Mouse (Mus musculus) hindbrain, postnatal 0 days (tissue): ENCODE measurements around the gene Dnajc2. TPM values are rescaled to one million over a fixed set of nuclear protein-coding genes. Genes with fewer than 3 reads are reported as not detected.

Experiments used
- ATAC-seq: fragments of 200-750 bp; cut with Nextera tagmentation; 2 replicates; pipeline ENCODE4 v1.8.0; 2017; ENCODE audit warnings: mild to moderate bottlenecking, moderate TSS enrichment, moderate library complexity
- DNase-seq: peaks from one replicate; pipeline ENCODE4 v3.0.0-alpha.2; 2015; ENCODE audit warnings: low spot score
- H3K27ac ChIP-seq: fragments of 300-500 bp; sonication (generic); 2 replicates; pipeline ENCODE4 v1.5.1; 2014; ENCODE audit warnings: mild to moderate bottlenecking
- H3K27me3 ChIP-seq: fragments of 300-500 bp; sonication (generic); 2 replicates; pipeline ENCODE4 v1.6.1; 2014; ENCODE audit warnings: low read length, mixed read lengths; ENCODE audit not compliant: insufficient read depth
- H3K36me3 ChIP-seq: fragments of 300-500 bp; sonication (generic); 2 replicates; pipeline ENCODE4 v1.6.1; 2014; ENCODE audit warnings: low read length, mixed read lengths; ENCODE audit not compliant: insufficient read depth
- H3K4me1 ChIP-seq: fragments of 300-500 bp; sonication (generic); 2 replicates; pipeline ENCODE4 v1.6.1; 2014; ENCODE audit warnings: antibody characterized with exemption, low read length, mixed read lengths; ENCODE audit not compliant: insufficient read depth
- H3K4me2 ChIP-seq: fragments of 300-500 bp; sonication (generic); 2 replicates; pipeline ENCODE4 v1.6.1; 2014; ENCODE audit warnings: low read depth, mild to moderate bottlenecking, low read length, moderate library complexity, mixed read lengths
- H3K4me3 ChIP-seq: fragments of 300-500 bp; sonication (generic); 2 replicates; pipeline ENCODE4 v1.5.1; 2014; ENCODE audit warnings: low read length
- H3K9ac ChIP-seq: fragments of 300-500 bp; sonication (generic); replicated peaks from 2 replicates; pipeline ENCODE4 v1.6.1; 2014; ENCODE audit warnings: mild to moderate bottlenecking, low read length, moderate library complexity, mixed read lengths
- H3K9me3 ChIP-seq: fragments of 300-500 bp; sonication (generic); 2 replicates; pipeline ENCODE4 v1.6.1; 2016; ENCODE audit warnings: low read length, mixed read lengths
- CTCF ChIP-seq: IDR thresholded peaks from 2 replicates; pipeline ENCODE4 v1.5.1; 2016; ENCODE audit warnings: antibody characterized with exemption, control low read depth, low read depth
- WGBS: fragments of 180-500 bp; shearing (Covaris S2); extraction: QIAGEN DNeasy Blood & Tissue Kit; methylation state at CpG from one replicate; pipeline ENCODE4 v1.1.7; 2014; 5-methylcytosine and 5-hydroxymethylcytosine counted together
- polyA plus RNA-seq: library from polyadenylated mRNA; unstranded; fragments of >200 nt; fragmentation: Nextera tagmentation; extraction: Ambion mirVana; gene quantifications from 2 replicates; pipeline ENCODE4 v1.2.1, GENCODE M21; 2015
- total RNA-seq: library from RNA; depleted of rRNA; stranded (reverse); fragments of >200 nt; gene quantifications from 2 replicates; pipeline ENCODE4 v1.2.3, GENCODE M21; 2014; rRNA removed

Dnajc2 gene
- total RNA-seq = 14.5 and 20.0 TPM in 2 replicates
- 69.8 and 70.7 TPM in 2 replicates for polyA plus RNA-seq

DNA sequence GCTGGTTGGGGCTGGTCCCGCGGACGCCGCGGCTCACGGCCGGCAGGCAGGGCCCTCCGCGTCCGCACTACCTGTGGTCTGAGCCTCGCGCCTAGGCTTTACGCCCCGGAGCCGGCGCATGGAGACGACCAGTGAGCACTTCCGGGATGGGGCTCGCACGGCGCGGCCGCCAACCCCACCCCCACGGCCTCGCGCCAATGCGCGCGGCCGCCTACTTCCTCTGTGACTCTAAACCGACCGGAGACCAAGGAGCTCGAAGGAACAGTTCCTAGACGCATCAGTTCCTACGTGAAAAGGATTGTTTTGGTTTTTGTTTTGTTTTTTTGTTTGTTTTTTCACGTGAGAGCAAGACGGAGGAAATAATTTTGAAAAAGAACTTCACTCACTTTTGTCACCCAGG lies at the start of gene Dnajc2, which contains the start of gene Psmc2:
Gene Dnajc2 (minus strand): TSS at position 199 of the 400 bp plus-strand sequence.
Gene Psmc2 (plus strand): TSS at position 231 of the 400 bp plus-strand sequence.
- WGBS = under 1% methylated on average over 35 of the region's 37 CpGs
- no peak for TF ChIP-seq CTCF
- peak within 1 kb of the TSS; percentile 78 for H3K9ac ChIP-seq
- peak; percentile 96 for DNase-seq
- no peaks in the 10 kb centered on the region for H3K27me3 ChIP-seq
- H3K9me3 ChIP-seq = no peaks in the 10 kb centered on the region
- peak within 1 kb of the TSS; percentile 99 for H3K4me2 ChIP-seq
- H3K4me1 ChIP-seq = peaks cover 9% of the 10 kb centered on the region
- peak within 1 kb of the TSS; percentile 75 for H3K27ac ChIP-seq
- peak within 1 kb of the TSS; percentile 91 for H3K4me3 ChIP-seq
- H3K36me3 ChIP-seq = peaks cover 28% of the 10 kb centered on the region
- ATAC-seq = peak; percentile 96

DNA sequence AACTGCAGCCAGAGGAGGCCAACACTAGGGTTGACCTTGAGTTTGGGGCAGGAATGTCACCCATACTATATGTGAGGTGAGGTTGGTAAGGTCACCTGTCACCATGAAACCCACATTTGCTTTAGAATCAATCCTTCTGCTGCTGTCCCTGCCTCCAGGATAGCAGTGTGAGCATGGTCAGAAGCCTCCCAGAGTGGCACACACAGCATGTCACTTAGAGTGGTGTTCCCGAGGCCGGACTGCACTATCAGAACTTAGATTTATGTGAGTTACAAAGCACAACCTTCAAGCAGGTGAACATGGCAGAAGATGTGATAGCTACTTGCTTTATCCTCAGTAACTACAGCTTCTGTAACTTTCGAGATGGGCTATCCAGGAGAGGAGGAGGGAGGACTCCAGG lies 46.7 kb upstream of the Dnajc2 start:
- 80% methylated on average over 3 of the region's 3 CpGs for WGBS

DNA sequence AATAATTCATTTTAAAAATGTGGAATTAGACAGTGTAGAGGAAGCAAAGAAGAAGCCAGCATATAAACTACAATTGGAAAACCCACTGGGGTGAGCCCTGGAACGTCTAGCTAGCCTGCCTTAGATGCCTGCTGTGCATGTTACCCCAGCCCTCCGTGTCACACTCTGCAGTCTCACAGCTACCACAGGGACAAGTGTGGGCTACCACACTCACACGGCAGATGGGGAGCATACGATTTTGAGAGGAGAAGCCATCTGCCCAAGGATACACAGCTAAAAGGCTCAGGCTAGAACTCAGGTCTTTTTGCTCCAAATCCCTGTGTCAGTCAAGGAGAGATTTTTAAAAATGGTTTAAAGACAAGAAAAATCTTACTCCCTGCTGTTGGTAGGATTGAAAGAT lies 43.8 kb upstream of the Dnajc2 start:
- no peak for TF ChIP-seq CTCF
- Histone ChIP-seq H3K27ac (no peak overlapping the region), H3K27me3 (no peaks in the 10 kb centered on the region), H3K4me3 (no peak overlapping the region), H3K4me2 (no peak overlapping the region), H3K9me3 (no peaks in the 10 kb centered on the region), H3K9ac (no peak overlapping the region), H3K36me3 (no peaks in the 10 kb centered on the region), H3K4me1 (no peaks in the 10 kb centered on the region)
- 52% methylated on average over 4 of the region's 4 CpGs for WGBS
- ATAC-seq (no peak), DNase-seq (no peak)

More for the DNA sequence above, 46.7 kb upstream of the Dnajc2 start:
- no peak for DNase-seq
- Histone ChIP-seq H3K9ac (no peak overlapping the region), H3K4me1 (no peaks in the 10 kb centered on the region), H3K9me3 (no peaks in the 10 kb centered on the region), H3K36me3 (no peaks in the 10 kb centered on the region), H3K27ac (no peak overlapping the region), H3K27me3 (no peaks in the 10 kb centered on the region), H3K4me2 (no peak overlapping the region), H3K4me3 (no peak overlapping the region)
- TF ChIP-seq CTCF = no peak
- ATAC-seq = no peak

DNA sequence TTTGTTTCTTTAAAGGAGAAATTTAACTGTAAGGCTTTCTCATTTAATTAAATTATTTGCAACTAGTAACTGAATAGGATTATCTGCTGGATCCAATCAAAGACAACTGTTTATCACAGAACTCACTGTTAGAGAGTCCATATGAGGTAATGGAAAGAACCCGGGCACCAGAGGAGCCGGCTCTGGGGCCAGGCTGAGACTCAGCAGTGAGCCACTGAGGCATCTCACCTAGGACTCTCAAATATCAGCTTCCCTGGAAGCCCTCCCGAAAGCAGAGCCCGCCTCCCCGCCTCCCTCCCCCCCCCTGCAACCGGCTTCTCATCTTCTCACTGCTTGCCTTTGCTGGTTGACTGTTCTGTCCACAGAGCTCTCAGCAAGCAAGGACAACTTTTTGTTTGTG lies 42.6 kb upstream of the Dnajc2 start:
- DNase-seq (no peak), ATAC-seq (no peak)
- H3K27ac ChIP-seq = no peak overlapping the region
- H3K4me2 ChIP-seq = no peak overlapping the region
- no peaks in the 10 kb centered on the region for H3K36me3 ChIP-seq
- no peak for TF ChIP-seq CTCF
- H3K4me3 ChIP-seq = no peak overlapping the region
- H3K27me3 ChIP-seq = no peaks in the 10 kb centered on the region
- no peaks in the 10 kb centered on the region for H3K4me1 ChIP-seq
- H3K9me3 ChIP-seq = no peaks in the 10 kb centered on the region
- 24% methylated on average over 6 of the region's 6 CpGs for WGBS
- no peak overlapping the region for H3K9ac ChIP-seq

DNA sequence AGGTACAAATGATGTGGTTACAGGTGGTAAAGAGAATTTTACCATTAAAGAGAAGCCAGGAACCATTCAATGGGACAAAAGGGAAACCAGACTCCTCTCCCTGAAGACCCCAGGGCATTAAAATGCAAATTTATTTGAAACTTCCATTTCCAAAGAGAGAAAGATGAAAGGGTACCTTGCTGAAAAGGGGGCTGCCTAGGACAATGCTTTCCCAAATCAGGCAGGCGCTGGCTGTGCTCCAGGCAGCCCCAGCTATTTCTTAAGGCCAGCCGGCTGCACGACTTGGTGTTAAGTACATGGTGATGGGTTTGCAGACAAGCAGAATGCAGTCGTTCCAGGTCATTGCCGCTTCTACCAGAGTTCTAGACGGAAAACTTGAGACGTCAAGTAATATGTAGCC lies 41.3 kb upstream of the Dnajc2 start:
- H3K36me3 ChIP-seq = no peaks in the 10 kb centered on the region
- no peaks in the 10 kb centered on the region for H3K27me3 ChIP-seq
- no peak overlapping the region for H3K4me2 ChIP-seq
- no peak overlapping the region for H3K27ac ChIP-seq
- H3K9ac ChIP-seq = no peak overlapping the region
- no peak for TF ChIP-seq CTCF
- DNase-seq (no peak), ATAC-seq (no peak)
- H3K4me3 ChIP-seq = no peak overlapping the region
- no peaks in the 10 kb centered on the region for H3K4me1 ChIP-seq
- WGBS = 21% methylated on average over 7 of the region's 7 CpGs
- no peaks in the 10 kb centered on the region for H3K9me3 ChIP-seq

DNA sequence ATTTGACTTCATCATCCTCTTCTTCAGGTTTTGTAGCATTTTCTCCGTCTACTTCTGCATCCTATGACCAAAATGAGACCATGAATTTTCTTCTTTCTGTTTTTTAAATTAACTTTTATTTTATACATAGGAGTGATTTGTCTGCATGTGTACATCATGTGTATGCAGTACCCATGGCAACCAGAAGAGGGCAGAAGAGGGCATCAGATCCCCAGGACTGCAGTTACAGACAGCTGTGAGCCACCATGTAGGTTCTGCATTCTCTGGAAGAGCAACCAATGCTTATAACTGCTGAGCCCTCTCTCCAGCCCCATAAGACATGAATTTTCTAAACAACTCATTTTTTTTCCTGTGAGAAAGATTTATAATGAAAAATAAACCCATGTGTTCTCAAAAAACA lies 28.9 kb upstream of the Dnajc2 start:
- Histone ChIP-seq H3K36me3 (no peaks in the 10 kb centered on the region), H3K9ac (no peak overlapping the region), H3K4me2 (no peak overlapping the region), H3K9me3 (no peaks in the 10 kb centered on the region), H3K4me1 (no peaks in the 10 kb centered on the region), H3K27ac (no peak overlapping the region), H3K4me3 (no peak overlapping the region), H3K27me3 (no peaks in the 10 kb centered on the region)
- ATAC-seq = no peak
- 43% methylated on average over 1 of the region's 1 CpGs for WGBS
- peak; percentile 77 for TF ChIP-seq CTCF
- DNase-seq = peak; percentile 29

DNA sequence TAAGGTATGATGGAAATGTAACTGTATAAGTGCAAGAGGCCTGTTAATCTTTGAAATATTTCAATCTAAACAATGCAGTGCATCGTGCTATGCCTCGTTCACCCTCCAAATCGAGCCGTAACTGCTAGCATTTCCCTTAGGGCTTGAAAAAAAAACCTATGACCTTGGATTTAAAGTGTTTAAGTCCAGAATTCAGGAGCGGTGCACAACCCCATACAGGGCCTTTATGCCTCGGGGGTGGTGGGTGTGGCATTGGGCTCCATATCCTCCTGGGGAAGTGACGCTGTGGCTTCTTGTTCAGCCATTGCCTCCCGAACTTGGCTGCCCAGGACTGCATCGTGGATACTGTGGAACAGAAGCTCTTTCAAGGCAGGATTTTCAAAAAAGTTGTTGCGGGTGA lies 25.9 kb upstream of the Dnajc2 start:
- DNase-seq (no peak), ATAC-seq (no peak)
- WGBS = 77% methylated on average over 10 of the region's 10 CpGs
- Histone ChIP-seq H3K4me3 (no peak overlapping the region), H3K4me2 (no peak overlapping the region), H3K27me3 (no peaks in the 10 kb centered on the region), H3K36me3 (no peaks in the 10 kb centered on the region), H3K9ac (no peak overlapping the region), H3K4me1 (no peaks in the 10 kb centered on the region), H3K27ac (no peak overlapping the region), H3K9me3 (no peaks in the 10 kb centered on the region)
- no peak for TF ChIP-seq CTCF
